Mouse (Mus musculus) intestine, embryonic 16.5 days (tissue): ENCODE results near the gene Dapk2. TPM values are rescaled to one million over a fixed set of nuclear protein-coding genes. Genes with fewer than 3 reads are reported as not detected.

Experiments used
- ATAC-seq: fragments of 200-750 bp; cut with Nextera tagmentation; 2 replicates; pipeline ENCODE4 v1.8.0; 2017; ENCODE audit warnings: moderate TSS enrichment, moderate library complexity
- H3K27ac ChIP-seq: fragments of 300-500 bp; sonication (generic); 2 replicates; pipeline ENCODE4 v1.5.1; 2014; ENCODE audit warnings: mild to moderate bottlenecking, low read length
- H3K27me3 ChIP-seq: fragments of 300-500 bp; sonication (generic); replicated peaks from 2 replicates; pipeline ENCODE4 v1.6.1; 2014; ENCODE audit warnings: low read length, control low read depth, mixed read lengths; ENCODE audit not compliant: control insufficient read depth, insufficient read depth
- H3K36me3 ChIP-seq: fragments of 300-500 bp; sonication (generic); 2 replicates; pipeline ENCODE4 v1.6.1; 2014; ENCODE audit warnings: low read length, control low read depth; ENCODE audit not compliant: control insufficient read depth, insufficient read depth
- H3K4me1 ChIP-seq: fragments of 300-500 bp; sonication (generic); 2 replicates; pipeline ENCODE4 v1.6.1; 2014; ENCODE audit warnings: low read length, control low read depth, mixed read lengths; ENCODE audit not compliant: control insufficient read depth, insufficient read depth
- H3K4me2 ChIP-seq: fragments of 300-500 bp; sonication (generic); 2 replicates; pipeline ENCODE4 v1.6.1; 2014; ENCODE audit warnings: low read depth, low read length, control low read depth
- H3K4me3 ChIP-seq: fragments of 300-500 bp; sonication (generic); 2 replicates; pipeline ENCODE4 v1.5.1; 2014; ENCODE audit warnings: mild to moderate bottlenecking, low read length
- H3K9ac ChIP-seq: fragments of 300-500 bp; sonication (generic); 2 replicates; pipeline ENCODE4 v1.6.1; 2014; ENCODE audit warnings: low read depth, low read length
- H3K9me3 ChIP-seq: fragments of 300-500 bp; sonication (generic); 2 replicates; pipeline ENCODE4 v1.6.1; 2016; ENCODE audit warnings: low read length, control low read depth; ENCODE audit not compliant: control insufficient read depth
- WGBS: fragments of 180-500 bp; shearing (Covaris S2); extraction: QIAGEN DNeasy Blood & Tissue Kit; methylation state at CpG from one replicate; pipeline ENCODE4 v1.1.7; 2014; 5-methylcytosine and 5-hydroxymethylcytosine counted together
- polyA plus RNA-seq: library from polyadenylated mRNA; unstranded; fragments of >200 nt; fragmentation: Nextera tagmentation; extraction: Ambion mirVana; gene quantifications from 2 replicates; pipeline ENCODE4 v1.2.1, GENCODE M21; 2015

Dapk2 gene
- polyA plus RNA-seq: 6.8 and 8.0 TPM in 2 replicates

GRCm38 (mm10) chr9:66157958-66158830 lies at the start of gene Dapk2:
Gene Dapk2, plus strand, starts transcription at chr9:66158223.
- peak; percentile 94 for ATAC-seq
- Histone ChIP-seq H3K27me3 (0 out of 2 replicates have a peak, but pooled peaks cover 2% of the 10 kb centered on the region), H3K36me3 (no peaks in the 10 kb centered on the region), H3K4me3 (peak within 1 kb of the TSS; percentile 57), H3K4me1 (0 out of 2 replicates have a peak, but pooled peaks cover 7% of the 10 kb centered on the region), H3K27ac (no peak within 1 kb of the TSS), H3K9ac (peak within 1 kb of the TSS; percentile 74), H3K9me3 (no peaks in the 10 kb centered on the region), H3K4me2 (peak within 1 kb of the TSS; percentile 82)
- WGBS: under 1% methylated on average over 56 of the region's 58 CpGs

- 0 out of 2 replicates have a peak, but pooled peaks cover 7% of the 10 kb centered on the region for H3K36me3 ChIP-seq
- no peaks in the 10 kb centered on the region for H3K9me3 ChIP-seq
- WGBS: 97% methylated on average over 1 of the region's 1 CpGs
- H3K4me3 ChIP-seq: no peak overlapping the region
- no peak overlapping the region for H3K27ac ChIP-seq
- ATAC-seq: no peak
- H3K27me3 ChIP-seq: no peaks in the 10 kb centered on the region
- H3K4me2 ChIP-seq: no peak overlapping the region
- no peak overlapping the region for H3K9ac ChIP-seq
- no peaks in the 10 kb centered on the region for H3K4me1 ChIP-seq
These were observed 48.4 kb upstream of the Dapk2 start for GRCm38 (mm10) chr9:66109574-66109973.

GRCm38 (mm10) chr9:66110126-66110525 lies 47.9 kb upstream of the Dapk2 start:
- H3K9me3 ChIP-seq: no peaks in the 10 kb centered on the region
- 0 out of 2 replicates have a peak, but pooled peaks cover 7% of the 10 kb centered on the region for H3K36me3 ChIP-seq
- H3K4me2 ChIP-seq: no peak overlapping the region
- no peak overlapping the region for H3K27ac ChIP-seq
- WGBS: 64% methylated on average over 8 of the region's 8 CpGs
- ATAC-seq: no peak
- no peak overlapping the region for H3K4me3 ChIP-seq
- H3K4me1 ChIP-seq: no peaks in the 10 kb centered on the region
- H3K9ac ChIP-seq: no peak overlapping the region
- no peaks in the 10 kb centered on the region for H3K27me3 ChIP-seq

- H3K9me3 ChIP-seq: no peaks in the 10 kb centered on the region
- no peak overlapping the region for H3K27ac ChIP-seq
- no peaks in the 10 kb centered on the region for H3K4me1 ChIP-seq
- 81% methylated on average over 8 of the region's 8 CpGs for WGBS
- H3K36me3 ChIP-seq: 0 out of 2 replicates have a peak, but pooled peaks cover 7% of the 10 kb centered on the region
- no peak overlapping the region for H3K4me3 ChIP-seq
- no peak for ATAC-seq
- H3K27me3 ChIP-seq: no peaks in the 10 kb centered on the region
- no peak overlapping the region for H3K4me2 ChIP-seq
- no peak overlapping the region for H3K9ac ChIP-seq
These were observed 47.2 kb upstream of the Dapk2 start for GRCm38 (mm10) chr9:66110611-66111379.

GRCm38 (mm10) chr9:66114341-66114740 lies 43.7 kb upstream of the Dapk2 start:
- 93% methylated on average over 3 of the region's 3 CpGs for WGBS

GRCm38 (mm10) chr9:66116890-66117289 lies 41.1 kb upstream of the Dapk2 start:
- H3K27ac ChIP-seq: no peak overlapping the region
- peaks cover 6% of the 10 kb centered on the region for H3K4me1 ChIP-seq
- H3K9me3 ChIP-seq: no peaks in the 10 kb centered on the region
- H3K9ac ChIP-seq: no peak overlapping the region
- no peaks in the 10 kb centered on the region for H3K36me3 ChIP-seq
- 62% methylated on average over 8 of the region's 8 CpGs for WGBS
- no peaks in the 10 kb centered on the region for H3K27me3 ChIP-seq
- H3K4me3 ChIP-seq: no peak overlapping the region
- ATAC-seq: no peak
- no peak overlapping the region for H3K4me2 ChIP-seq

More at GRCm38 (mm10) chr9:66114341-66114740, 43.7 kb upstream of the Dapk2 start:
- Histone ChIP-seq H3K9me3 (no peaks in the 10 kb centered on the region), H3K36me3 (no peaks in the 10 kb centered on the region), H3K9ac (no peak overlapping the region), H3K27me3 (no peaks in the 10 kb centered on the region), H3K4me2 (no peak overlapping the region), H3K4me3 (no peak overlapping the region), H3K27ac (no peak overlapping the region), H3K4me1 (peaks cover 6% of the 10 kb centered on the region)
- ATAC-seq: no peak

GRCm38 (mm10) chr9:66119498-66119897 lies 38.5 kb upstream of the Dapk2 start:
- no peak for ATAC-seq
- H3K27me3 ChIP-seq: no peaks in the 10 kb centered on the region
- no peak overlapping the region for H3K9ac ChIP-seq
- H3K4me1 ChIP-seq: peaks cover 9% of the 10 kb centered on the region
- H3K4me2 ChIP-seq: no peak overlapping the region
- no peaks in the 10 kb centered on the region for H3K9me3 ChIP-seq
- H3K4me3 ChIP-seq: no peak overlapping the region
- 91% methylated on average over 2 of the region's 2 CpGs for WGBS
- no peaks in the 10 kb centered on the region for H3K36me3 ChIP-seq
- no peak overlapping the region for H3K27ac ChIP-seq

GRCm38 (mm10) chr9:66120106-66120505 lies 37.9 kb upstream of the Dapk2 start:
- H3K9me3 ChIP-seq: no peaks in the 10 kb centered on the region
- WGBS: 87% methylated on average over 4 of the region's 4 CpGs
- peaks cover 11% of the 10 kb centered on the region for H3K4me1 ChIP-seq
- no peaks in the 10 kb centered on the region for H3K36me3 ChIP-seq
- no peak overlapping the region for H3K4me2 ChIP-seq
- no peak for ATAC-seq
- no peak overlapping the region for H3K9ac ChIP-seq
- H3K27me3 ChIP-seq: no peaks in the 10 kb centered on the region
- H3K27ac ChIP-seq: no peak overlapping the region
- H3K4me3 ChIP-seq: no peak overlapping the region

- 73% methylated on average over 3 of the region's 3 CpGs for WGBS
- H3K4me2 ChIP-seq: no peak overlapping the region
- no peaks in the 10 kb centered on the region for H3K27me3 ChIP-seq
- H3K27ac ChIP-seq: no peak overlapping the region
- no peaks in the 10 kb centered on the region for H3K9me3 ChIP-seq
- no peak overlapping the region for H3K4me3 ChIP-seq
- ATAC-seq: no peak
- no peak overlapping the region for H3K9ac ChIP-seq
- H3K36me3 ChIP-seq: no peaks in the 10 kb centered on the region
- H3K4me1 ChIP-seq: peaks cover 18% of the 10 kb centered on the region
These were observed 37.1 kb upstream of the Dapk2 start for GRCm38 (mm10) chr9:66120945-66121344.
